Mouse (Mus musculus) adrenal gland, adult 2 months (tissue): ENCODE measurements around the gene Esam. TPM values are rescaled to one million over a fixed set of nuclear protein-coding genes. Genes with fewer than 3 reads are reported as not detected.

Experiments
- DNase-seq: peaks from one replicate; pipeline ENCODE4 v3.0.0; 2021
- polyA plus RNA-seq: library from polyadenylated mRNA; depleted of rRNA; stranded (reverse); fragments of >200 nt; gene quantifications from 2 replicates; pipeline ENCODE4 v1.2.3, GENCODE M21; 2012
- total RNA-seq, 2 experiments: library from RNA; stranded (reverse); gene quantifications; 2 replicates each; pipeline ENCODE4 v1.2.3; 2021

Gene Esam
- total and polyA plus RNA-seq, 3 experiments = 23.5 to 49.2 (median 42.4) TPM

DNA sequence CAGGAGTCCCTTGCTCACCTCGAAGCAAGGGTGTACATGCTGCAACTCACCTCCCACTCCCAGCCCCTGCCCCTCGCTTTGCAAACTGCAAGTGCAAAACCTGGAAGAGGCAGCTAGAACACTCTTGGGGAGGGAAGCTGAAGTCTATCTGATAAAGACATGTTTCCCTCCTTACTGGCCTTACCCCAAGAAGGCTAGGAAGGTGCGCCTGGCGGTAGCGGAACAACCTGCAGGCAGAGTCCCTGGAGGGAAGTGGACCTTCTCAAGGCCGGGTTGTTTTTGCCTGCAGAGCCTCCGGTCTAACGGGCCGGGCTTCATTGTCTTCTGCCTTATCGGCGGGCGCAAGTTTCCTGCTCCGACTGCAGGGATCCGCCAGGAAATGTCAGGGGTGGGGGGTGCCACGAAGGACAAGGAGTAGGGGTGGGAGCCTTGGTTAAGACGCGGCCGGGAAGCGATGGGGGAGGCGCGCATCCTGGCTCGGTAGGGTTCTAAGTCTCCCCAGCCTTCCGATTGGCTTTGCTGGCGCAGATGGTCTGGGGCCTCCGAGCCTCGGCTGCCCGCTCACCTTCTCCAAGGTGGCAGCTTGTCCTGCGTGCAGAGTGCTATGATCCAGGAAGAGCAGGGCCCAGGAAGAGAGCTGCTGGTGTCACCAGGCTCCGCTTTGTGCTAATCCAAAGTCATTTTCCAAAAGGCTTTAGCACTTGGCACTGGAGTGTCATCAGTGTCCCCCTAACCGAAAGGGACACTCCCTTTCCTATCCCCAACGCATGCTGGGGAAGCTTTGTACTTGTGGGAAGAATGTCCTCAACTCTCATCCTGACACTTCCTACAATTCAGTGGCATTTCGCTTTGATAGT, 2.4 kb downstream of the Esam start:
- DNase-seq = peak; percentile 84

GRCm38 (mm10) chr9:37530888-37531705, 3.2 kb downstream of the Esam start:
- peak; percentile 75 for DNase-seq

- peak; percentile 49 for DNase-seq
Measured at GRCm38 (mm10) chr9:37536851-37537250, 9.0 kb downstream of the Esam start.

DNA sequence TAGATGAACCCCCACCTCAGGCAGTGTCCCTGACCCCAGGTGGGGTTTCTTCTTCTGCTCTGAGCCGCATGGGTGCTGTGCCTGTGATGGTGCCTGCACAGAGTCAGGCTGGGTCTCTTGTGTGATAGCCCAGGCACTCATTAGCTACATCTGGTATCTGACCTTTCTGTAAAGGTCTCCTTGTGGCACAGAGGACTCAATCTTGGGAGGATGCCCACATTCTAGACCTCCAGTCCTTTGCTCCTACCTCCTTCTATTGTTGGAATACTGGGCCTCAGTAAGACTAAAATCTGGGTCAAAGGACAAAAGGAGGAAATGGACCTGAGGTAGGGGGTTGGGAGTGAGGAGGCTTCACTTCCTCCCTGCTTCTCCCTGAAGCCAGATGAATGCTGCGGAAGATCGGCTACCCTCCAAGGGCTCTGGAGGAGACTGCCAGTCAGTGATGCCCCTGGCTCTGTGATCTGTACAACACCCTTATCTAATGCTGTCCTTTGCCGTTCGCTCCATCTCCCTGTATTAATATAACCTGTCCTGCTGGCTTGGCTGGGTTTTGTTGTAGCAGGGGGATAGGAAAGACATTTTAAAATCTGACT, 9.9 kb downstream of the Esam start:
- peak; percentile 25 for DNase-seq

DNA sequence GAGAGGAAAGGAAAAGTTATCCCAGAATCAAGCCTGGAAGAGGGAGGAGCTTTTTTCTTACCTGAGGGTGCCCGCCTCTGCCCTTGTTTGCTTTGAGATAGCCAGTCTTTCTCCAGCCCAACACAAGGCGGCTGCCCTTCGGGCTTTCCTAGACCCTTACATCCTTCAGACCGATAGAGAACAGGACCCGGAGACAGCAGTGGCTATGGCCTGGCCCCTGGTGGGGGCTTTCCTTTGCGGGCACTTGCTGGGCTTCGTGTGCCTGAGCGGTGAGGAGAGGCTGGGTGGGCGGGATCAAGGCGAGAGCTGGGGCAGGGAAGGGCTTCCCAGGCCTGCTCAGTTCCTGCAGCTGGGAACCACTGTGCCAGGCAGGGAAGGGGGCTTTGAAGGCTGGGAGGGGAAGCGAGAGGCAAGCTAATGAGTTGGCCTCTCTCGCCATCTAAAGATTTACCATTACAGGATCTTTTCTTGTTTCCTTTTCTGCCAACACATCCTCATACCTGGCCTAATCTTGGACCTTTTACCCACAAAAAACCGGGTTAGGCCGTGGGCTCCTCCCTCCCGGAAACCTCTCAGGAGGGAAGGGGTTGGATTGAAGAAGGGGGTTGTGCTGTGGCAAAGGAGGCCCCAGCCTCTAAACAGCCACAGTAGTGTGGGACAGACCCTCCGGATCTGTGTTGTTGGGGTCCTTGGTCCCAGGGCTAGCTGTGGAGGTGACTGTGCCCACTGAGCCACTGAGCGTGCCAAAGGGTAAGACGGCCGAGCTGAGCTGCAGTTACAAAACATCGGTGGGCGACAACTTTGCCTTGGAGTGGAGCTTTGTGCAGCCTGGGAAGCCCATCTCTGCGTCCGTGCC, 11.5 kb downstream of the Esam start, which contains the start of gene Vsig2:
Gene Vsig2, plus strand, starts transcription at position 86 of the 856 bp plus-strand sequence.
- no peak for DNase-seq

- no peak for DNase-seq
Measured at GRCm38 (mm10) chr9:37540226-37540625, 12.3 kb downstream of the Esam start.

DNA sequence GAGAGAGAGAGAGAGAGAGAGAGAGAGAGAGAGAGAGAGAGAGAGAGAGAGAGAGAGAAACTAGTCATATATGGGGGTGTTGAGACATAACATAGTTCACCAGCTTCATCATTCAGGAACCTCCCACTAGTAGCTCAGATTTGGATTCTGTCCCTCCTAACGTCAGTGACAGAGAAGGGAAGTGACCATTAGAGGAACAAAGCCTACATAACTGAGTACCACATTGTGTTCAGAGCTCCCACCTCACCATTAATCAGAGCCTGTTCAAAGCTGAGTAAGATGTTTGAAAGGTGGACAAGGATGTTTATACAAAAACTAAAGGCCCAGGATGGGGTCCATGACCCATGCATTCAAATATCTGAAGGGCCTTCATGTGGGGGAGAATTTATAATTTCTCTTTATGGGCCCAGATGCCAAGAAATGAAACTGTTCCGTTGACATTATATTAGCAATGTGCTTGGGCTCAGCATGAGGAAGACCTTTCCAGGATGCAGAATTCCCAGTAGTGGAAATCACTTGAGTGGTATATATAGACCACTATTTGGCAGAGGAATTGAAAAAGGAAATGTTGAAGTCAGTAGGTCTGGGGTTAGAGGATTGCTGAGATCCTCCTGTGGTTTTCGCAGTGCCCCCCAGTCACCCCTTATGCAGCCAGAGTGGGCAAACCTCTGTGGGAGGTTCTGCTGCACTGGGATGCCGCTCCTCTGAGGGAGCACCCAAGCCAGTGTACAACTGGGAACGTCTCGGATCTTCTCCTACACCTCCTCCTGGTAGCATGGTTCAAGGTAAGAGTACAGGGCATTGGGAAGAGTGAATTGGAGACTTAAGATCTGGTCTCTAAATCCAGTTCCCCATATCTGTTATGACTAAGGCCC, 13.1 kb downstream of the Esam start:
- no peak for DNase-seq

GRCm38 (mm10) chr9:37541851-37542642, 14.2 kb downstream of the Esam start:
- no peak for DNase-seq

- no peak for DNase-seq
Measured at GRCm38 (mm10) chr9:37543869-37544440, 16.1 kb downstream of the Esam start.

DNA sequence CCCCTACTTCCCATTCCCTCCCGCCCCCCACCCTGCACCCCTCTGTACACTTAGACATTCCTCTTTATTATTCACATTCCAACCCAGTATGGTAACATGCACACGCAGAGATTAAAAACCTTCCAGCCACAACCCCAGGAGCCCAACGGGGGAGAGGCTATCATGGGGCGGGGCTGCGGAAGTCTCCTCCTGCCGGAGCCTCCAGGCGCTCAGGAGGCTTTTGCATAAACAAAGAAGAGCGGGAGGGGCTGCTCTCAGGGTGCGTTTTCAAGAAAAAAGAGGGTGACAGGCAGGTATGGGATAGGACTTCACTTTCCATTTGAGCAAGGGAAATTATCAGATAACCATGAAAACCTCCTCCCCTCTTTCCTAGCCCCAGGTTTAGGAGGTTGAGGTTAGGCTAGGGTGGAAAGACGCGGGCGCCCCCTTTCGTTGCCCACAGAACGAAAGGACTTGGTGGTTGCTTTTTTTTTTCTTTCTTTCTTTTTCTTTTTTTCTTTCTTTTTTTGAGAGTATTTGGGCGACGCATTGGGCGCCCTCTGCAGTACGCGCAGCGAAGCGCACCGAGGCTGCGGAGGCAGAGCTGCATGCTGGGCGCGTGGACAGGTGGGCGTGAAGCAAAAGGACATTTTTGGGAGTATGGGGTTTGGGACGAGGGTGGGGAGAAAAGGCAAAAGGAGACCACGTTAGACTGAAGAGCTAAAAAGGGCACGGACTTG, 16.7 kb downstream of the Esam start:
- peak; percentile 80 for DNase-seq

GRCm38 (mm10) chr9:37545166-37545610, 17.3 kb downstream of the Esam start:
- no peak for DNase-seq

GRCm38 (mm10) chr9:37545847-37546452, 18.1 kb downstream of the Esam start:
- no peak for DNase-seq

GRCm38 (mm10) chr9:37546889-37547288, 19.0 kb downstream of the Esam start:
- no peak for DNase-seq

DNA sequence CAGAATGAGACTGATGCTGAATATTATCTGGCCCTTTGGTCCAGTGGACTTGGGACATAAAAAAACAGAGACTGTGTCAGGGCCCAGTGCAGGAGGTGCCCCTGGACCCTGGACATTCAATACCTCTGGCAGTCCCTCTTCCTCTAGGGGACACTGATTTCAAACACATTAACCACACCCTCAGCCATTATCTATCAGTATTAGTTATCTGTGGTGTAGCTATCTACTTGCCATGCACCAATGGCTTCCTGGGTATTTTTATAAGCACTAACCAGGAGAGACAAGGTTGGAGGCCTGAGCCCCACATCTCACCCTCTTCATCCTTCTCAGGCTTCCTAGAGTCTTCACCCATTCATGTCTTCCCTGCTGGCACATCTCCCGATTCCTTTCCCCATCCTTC, 22.6 kb downstream of the Esam start:
- DNase-seq = no peak

DNA sequence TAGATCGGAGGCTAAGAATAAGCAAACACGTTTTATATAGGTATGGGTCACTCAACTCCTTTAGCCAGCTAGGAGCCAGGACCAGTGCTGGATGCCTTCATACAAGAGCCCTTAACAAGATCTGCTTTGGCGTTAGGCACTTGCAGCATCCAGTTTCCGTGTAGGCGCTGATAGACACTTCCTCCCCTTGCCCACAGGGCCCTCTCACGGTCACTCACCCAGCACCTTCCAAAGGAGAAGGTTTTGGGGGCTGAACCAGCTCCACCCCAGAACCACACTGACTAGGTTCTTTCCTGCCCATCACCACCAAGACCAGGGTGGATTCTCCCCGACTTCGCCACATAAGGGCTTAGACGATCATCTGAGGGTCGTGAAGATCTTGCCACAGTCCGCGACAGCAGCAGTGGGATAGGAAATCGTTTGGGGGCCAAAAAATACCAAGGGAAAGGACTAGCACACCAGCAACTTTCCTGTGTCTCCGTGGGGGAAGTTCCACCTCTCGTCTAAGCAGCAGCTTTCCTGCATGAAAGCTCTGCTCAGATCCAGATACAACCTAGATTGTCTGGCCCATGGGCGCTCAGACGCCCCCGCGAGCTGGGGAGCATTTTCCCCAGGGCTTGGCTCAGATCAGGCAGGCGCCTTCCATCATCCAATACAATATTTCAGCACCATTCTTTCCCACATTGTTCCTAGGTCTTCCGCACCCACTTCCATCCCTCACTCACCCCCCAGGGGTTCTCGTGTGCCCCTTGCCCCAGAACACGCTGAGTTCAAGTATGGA, 24.1 kb downstream of the Esam start:
- no peak for DNase-seq

DNA sequence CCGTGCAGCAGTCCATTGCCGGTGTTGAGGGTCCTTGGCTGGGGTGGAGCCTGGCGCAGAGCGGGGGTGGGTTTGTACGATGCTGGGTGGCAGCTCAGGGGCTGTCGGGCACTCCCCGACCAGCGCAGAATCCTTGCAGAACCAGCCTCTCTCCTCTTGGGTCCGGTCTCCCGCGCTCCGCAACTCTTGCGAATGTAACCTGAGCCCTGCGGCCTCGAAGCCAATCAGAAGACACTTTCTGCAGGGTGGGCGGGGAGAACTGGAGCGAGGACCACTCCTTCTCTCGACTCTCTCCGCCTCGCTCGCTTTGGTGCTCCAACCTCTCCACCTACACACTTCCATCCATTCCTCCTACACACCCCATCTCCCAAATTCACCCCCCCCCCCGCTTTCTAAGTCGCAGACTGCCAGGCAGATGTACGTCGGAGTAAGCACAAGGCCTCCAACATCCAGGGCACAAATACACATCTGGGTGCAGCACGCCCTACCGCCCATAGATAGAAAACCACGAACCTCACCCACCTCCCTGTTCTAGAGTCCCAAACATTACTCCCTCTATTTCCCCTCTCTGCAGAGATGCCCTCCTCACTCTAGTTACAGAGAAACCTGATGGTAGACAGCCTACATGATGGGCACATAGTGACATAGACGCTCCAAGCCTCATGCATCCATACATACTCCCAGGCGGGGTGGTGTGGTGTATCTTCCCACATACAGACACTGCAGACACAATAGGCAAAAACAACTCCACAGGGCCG, 24.8 kb downstream of the Esam start, which contains the start of gene Nrgn:
Gene Nrgn, minus strand, starts transcription at position 369 of the 758 bp plus-strand sequence.
- DNase-seq = peak; percentile 85
